Mouse (Mus musculus) T-cell, adult 2 months (primary cell): ENCODE measurements around the gene Krt72.

Source experiments
- DNase-seq: peaks from one replicate; pipeline ENCODE4 v3.0.0; 2022; ENCODE audit warnings: low spot score

Gene Krt72

DNA sequence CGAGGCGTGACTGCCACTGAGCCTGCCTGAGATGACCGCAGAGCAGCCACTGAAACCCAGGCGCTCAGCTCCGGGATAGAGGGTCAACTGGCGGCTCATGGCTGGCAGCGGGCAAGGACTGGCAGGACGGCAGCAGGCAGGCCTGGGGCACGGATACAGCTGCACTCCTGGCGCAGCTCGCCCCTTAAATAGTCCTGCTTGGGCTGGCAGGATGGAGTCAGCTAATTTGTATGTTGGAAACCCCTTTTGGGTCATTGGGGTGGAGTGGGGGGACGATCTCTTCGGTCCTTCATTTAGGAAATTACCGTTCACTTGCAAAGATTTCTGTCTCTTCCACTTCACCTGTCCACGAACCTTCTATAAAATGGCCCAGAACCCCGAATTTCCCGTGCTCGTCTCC, at the start of gene Krt72:
Gene Krt72, minus strand, starts transcription at position 101 of the 400 bp plus-strand sequence.
- DNase-seq, result no peak

DNA sequence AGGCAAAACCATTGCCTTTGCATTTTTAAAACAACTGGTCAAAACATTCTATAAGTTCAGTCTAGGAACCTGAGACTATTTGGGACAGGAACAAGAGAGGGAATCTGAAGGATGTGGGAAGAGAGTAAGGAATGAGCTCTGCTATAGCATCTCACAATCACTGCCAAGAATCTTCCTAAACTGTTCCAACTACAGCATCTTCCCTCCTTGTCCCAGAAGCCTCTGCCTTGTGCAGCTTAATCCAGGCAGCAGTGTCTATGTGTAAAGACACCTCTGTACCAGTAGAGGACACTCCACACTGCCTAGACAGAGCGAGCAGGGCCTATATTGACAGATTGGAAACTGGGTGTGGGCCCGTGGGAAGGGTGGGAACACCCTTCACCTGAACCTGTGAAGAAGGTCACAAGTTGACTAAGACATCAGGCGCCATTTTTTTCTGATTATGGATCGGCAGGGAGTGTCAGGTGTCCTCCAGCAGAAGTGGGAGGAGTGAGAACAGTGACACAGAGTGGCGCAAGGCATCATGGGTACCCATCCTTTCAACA, 48.6 kb upstream of the Krt72 start:
- no peak for DNase-seq

DNA sequence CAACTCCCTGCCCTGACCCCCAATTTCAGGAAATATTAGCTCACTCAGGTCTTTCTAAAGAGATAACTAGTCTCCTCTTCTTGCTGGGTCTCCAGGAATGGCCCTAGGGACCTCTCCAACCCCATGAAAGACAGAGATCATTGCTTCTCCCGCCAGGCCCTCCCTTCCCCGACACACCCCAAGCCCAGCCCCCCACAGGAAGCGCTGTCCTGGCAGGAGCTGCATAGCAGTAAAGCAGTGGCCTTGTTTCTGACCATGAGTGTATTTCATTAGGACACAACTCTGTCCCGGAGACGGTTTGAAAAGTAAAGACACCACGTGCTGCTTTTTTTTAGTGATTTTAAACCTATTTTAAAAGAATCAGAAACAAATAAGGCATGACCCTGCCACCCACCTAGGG, 46.9 kb upstream of the Krt72 start:
- DNase-seq, result no peak

DNA sequence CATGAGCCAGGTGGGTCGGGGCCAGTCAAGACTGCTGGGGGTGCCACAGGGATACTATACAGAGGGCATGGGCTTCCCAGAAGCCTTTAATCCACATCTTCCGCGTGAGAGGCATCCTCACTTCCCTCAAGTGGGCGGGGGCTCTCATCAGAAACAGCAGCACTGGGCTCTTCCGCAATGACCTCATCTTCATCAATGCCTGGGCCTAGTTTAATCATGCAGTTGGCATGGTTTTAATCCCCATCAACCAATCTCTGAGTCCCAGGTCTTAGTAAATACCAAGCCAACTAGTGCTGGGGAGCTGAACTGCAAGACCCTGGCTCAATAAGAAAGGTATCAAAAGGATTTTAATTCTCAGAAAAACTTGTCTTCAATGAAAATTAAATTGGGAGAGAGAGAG, 43.2 kb upstream of the Krt72 start:
- no peak for DNase-seq

DNA sequence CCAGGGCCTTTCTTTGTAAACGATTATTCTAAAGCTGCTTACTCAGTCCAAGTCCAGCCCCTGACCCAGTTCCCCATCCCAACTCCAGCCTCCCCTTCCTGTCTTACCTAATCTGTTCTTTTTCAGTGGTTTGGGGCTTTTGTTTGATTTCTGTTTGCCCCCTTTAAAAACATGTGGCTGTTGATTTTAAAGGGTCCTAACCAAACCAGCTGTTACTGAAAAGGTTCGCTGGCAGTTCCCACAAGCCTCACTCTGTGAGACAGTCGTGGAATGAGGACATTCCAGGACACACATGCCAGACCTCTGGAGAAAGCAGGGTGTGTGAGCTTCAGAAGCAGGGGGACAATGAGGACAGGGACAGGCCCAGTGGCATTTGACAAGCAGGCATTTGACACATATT, 35.5 kb upstream of the Krt72 start:
- no peak for DNase-seq

DNA sequence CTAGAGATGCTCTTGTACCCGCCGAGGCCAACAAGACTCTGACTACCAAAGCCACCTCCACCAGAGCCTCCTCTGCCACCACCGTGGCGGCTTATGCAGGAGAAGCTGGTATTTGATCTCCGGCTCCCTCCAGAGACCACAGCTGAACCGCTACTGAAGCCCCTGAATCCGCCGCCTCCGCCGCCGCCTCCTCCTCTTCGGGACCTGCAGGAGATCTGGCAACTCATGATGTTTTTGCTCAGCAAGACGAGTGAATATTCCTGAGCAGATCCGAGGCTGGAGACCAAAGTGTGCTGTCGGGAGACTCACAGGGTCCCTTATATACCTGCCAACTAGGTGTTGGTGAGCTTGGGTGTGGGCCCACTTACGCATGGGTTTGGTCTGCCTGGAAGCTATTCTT, 31.6 kb upstream of the Krt72 start, which contains the start of gene Krt2:
Gene Krt2, minus strand, starts transcription at position 295 of the 400 bp plus-strand sequence.
- no peak for DNase-seq

DNA sequence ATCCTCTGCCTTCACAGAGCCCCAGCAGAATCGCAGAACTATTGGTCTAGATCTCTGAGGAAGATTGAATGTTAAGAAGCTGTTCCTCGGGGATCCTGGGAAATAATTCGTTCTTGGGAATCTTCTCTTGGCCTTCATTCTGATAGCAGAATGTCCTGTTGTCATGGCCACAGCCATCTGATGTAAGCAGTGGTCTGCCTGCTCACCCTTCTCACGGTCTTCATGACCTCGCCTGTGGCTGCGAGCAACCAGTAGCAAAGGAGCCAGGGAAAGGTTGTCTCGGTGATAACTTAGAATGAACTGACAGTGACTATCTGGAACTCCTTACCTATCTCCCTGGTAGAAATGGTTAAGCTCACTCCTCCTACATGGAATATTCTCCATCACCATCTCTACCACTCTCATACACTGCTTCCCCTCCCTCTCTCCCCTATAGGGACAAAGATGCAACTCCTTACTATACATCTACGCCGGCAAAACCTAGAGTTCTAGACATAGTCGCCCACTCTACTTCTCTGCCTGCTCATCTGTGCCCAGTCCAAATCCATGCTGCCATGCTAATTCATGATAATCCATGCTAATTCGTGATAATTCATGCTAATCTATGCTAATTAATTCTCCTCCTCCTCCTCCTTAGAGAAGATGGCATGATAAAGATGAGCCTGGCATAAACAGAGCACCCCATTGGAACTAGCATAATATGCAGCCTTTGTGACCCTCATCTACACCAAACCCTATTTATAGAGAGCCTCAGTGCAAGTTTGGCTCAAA, 17.0 kb upstream of the Krt72 start:
- DNase-seq, result no peak

DNA sequence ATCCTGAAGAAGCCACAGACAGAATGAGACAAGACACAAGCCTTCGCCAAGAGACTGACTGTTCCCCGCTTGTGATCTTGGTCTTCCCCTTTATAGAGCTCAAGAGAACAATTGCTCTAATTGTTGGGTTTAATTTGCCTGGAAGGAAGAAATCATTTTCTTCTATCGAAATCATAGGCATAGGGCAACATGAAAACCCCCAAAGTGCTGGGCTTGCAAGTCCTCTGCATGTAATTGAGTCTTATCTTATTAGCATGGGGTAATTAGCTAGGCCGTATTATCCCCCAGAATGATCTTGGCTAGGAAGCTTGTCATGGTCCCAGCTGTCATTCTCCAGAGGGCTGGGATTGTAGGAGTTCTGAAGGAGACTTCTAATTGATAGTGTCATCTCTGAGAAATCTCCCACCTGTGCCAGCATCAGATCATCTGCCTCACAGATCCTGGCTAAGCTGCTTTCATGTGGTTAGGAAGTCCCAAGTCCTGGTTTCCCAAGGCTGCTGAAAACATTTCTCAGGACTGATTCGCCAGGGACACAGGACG, 16.1 kb upstream of the Krt72 start, which contains the start of gene Krt73:
Gene Krt73, minus strand, starts transcription at position 51 of the 540 bp plus-strand sequence.
- no peak for DNase-seq

DNA sequence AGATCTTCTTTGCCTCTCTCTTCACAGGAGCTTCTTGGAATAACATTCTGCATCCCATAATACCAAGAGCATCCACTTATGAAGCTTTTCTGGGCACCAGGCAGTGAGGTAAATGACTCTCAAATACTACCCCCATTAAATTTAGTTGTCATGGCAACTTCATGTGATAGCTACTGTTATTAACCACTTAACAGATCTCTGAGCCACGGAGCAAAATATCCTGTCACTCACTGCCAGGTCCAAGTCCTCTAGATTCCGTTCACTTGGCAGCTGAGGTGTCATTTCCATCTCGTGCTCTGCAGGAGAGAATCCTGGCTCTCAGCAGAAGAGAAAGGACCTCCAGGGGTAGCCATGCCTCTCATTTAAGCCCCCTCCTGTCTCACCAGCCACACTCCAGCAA, 4.6 kb upstream of the Krt72 start:
- DNase-seq, result no peak

DNA sequence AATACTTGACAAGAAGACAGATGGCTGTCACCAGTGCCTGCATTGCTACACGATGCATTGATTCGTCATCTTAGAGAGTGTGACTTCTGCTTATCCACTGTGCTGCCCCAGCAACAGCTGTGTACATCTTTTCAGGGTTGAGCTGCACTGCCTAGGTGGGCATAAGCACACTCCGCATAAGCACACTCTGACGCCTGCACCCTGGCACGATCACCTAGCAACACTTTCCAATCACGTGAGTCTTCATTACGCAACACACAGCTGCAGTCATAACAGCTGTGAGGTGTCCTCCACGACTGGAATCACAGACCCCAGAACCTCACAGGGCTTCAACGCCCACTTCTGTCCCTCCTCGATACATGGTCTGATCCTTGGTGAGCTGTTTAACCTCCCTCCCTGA, 12.8 kb downstream of the Krt72 start:
- no peak for DNase-seq

DNA sequence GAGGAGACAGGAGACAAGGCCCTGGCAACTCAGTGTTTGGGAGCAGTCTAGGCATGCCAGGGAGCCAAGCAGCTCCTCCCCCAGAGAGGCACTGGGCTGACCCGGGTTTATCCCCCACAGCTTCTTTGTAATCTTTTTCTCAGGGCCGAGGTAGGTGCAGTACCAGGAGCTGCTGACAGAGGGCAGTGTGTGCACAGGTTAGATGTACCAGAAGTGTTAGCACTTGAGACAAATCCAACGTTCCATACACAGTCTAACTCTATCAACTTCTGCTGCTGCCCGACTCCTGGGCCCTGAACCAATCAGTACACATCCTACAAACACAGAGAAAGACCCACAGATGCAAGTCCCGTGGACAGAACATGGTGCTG, 13.6 kb downstream of the Krt72 start:
- peak; percentile 50 for DNase-seq

DNA sequence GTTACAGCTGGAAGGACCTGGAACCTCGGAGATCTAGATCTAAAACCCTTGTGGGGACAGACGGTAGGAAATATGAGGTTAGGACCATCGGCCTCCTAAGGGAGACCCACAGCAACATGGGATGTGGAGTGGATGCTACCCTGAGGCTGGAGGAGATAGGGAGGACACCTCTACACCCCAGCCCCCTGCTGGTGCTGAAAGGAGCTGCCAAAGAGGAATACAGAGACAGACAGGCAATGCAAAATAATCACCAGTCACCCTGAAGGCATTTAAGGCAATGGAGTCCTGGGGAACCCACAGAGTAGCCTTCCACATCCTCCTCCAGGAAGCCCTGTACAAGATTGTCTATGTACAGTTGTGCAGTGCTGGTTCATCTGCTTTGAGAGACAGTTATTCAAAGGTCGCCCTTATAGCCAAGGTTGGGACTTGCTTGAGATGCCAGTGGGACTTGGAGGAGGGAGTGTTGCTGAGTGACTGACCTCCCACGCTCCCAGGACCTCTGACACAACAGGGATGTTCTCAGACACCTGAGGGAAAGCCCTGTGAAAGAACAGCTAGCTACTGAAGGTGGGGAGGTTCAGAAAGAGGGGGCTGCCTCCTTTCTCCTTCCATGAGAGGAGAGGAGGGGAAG, 14.1 kb downstream of the Krt72 start:
- no peak for DNase-seq

DNA sequence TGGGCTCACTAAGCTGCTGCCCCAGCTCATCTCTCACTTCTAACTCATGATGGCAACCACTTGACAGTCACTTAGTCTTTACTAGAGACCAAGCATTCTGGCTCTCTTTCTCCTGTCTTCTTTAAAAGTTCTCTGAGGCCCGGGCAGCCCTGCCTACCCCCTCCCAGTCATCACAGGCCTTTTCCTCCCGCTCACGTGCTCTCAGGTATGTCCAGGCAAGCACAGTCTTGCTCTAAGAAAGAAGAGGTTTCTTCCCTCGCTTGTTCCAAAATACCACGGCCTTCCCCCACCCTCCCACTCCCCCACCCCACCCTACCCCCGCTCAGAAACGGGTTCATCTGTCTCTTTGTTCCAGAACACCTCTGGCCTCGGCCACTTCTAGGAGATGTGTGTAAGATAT, 16.0 kb downstream of the Krt72 start:
- DNase-seq, result no peak

DNA sequence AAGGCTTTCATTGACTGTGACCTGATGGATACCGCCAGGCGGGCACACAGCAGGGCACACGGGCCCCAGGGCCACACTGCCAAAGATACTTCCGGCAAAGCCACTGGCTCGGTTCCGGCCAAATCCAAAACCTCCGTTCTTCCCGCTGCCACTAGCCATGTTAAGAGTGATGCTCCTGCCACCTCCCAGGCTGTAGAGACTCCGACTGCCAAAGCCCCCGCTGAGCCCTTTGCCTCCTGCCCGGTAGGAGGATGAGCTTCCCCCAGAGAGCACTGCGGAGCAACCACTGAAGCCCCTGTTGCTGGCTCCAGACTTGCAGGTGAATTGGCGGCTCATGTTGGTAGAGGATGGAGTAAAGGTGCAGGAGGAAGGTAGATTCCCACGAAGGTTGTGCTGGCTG, 43.5 kb downstream of the Krt72 start, which contains the start of gene Krt71:
Gene Krt71, minus strand, starts transcription at position 399 of the 400 bp plus-strand sequence.
- DNase-seq, result no peak

DNA sequence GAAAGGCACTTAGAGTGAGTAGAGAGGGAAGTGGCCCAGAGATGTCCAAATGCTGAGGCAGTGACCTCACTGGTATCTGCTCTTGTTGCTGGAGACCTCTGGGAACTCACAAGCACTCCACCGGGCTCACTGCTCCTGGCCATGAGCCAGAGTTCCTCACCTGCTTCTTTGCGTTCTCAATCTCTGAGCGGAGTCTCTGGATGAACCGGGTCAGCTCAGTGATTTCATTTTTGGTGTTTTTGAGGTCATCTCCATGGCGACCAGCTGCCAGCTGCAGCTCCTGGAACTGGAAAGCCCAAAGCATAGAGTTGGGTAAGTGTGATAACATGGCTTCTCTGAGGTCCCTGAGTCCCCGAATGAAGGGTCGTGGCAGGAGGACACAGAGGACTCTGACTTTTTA, 48.5 kb downstream of the Krt72 start:
- DNase-seq, result no peak

DNA sequence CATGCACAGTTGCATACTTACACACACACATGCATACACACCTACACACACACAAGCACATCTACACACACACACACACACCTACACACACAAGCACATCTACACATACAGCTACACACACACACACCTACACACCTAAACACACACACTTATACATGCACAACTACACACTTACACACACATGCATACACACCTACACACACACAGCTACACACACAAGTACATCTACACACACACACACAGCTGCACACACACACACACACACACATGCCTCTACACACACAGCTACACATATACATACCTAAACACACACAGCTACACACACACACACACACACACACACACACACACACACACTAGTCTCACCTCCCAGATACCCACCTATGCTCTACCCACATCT, 55.6 kb downstream of the Krt72 start:
- no peak for DNase-seq
